Mouse (Mus musculus): ENCODE measurements at regions not wholly inside any gene's neighbourhood (a gene's known extent, or its start where the extent isn't known, plus 50 kb on each side); places are given as distances from the start of the nearest gene placed in this dataset.
A peak's percentile ranks its signal among the peaks of the same experiment; 100 is the strongest.
"Not testable (repeated sequence)": the region's sequence is repeated elsewhere in the genome, so short reads cannot be mapped to it uniquely, and the experiment has no call there.

DNA sequence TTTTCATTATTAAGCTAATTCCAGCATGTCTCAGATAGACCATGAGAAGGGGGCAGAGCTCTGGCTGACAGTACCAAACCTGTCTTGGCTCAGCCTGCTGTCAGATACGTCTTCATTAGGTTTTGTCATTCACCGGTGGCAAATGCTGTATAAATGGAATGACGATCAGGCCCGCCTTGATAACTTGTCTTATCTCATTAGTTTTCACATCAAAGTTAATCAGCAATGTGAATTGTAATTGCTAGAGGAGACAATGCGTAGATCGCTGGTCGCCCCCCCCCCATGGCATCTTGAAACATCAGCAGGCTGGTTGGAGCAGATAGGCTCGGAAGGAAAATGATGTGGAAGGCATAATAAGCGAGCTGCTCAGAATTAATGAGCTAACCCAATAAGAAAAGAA is 132.5 kb upstream of the Kiz start:
- DNase-seq (ENCODE audit: inconsistent age in 2 of 2, low spot score in 1 of 2), result no peak

DNA sequence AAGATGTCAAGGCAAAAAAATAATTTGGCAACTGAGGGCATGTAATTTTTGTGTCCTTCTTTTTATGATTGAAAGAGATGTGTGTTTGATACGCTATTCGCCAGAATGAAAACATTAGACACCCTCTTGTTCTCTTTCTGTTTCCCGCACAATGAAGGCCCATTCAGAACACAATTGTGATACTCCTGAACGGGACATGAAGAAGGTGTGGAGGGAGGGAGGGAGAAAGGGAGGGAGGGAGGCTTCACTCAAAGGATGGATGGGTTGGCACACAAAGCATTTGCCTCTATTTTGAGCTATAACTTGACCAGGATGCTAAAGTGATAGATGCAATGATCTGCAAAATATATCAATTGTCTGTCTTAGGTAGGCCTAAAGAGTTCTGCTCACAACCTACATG is 132.0 kb upstream of the Kiz start:
- no peak for DNase-seq (ENCODE audit: inconsistent age in 2 of 2, low spot score in 1 of 2)

DNA sequence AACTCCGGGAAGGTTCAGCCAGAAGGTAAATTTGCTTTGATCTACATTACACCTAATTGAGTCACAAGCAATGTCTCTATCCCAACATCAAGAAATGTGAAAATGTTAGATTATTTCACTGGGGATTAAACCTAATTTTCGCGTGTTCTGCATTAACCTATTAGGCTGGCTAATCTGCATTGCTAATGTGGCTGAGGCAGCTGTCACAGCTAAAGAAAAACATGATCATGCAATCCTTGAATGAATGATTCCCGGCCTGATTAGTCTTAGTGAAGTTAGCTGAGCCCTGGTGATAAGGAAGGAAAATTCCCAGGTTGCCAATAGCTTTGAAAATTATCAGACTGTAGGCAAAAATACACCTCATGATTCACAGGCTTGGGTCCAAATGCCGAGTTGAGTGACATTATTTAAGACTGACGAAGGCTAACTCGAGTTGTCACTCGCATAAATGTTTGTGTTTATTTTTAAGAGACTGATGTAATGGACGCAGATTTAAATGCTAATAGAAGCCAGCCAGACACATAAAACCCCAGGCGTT is 131.5 kb upstream of the Kiz start:
- no peak for DNase-seq (ENCODE audit: inconsistent age in 2 of 2, low spot score in 1 of 2)

DNA sequence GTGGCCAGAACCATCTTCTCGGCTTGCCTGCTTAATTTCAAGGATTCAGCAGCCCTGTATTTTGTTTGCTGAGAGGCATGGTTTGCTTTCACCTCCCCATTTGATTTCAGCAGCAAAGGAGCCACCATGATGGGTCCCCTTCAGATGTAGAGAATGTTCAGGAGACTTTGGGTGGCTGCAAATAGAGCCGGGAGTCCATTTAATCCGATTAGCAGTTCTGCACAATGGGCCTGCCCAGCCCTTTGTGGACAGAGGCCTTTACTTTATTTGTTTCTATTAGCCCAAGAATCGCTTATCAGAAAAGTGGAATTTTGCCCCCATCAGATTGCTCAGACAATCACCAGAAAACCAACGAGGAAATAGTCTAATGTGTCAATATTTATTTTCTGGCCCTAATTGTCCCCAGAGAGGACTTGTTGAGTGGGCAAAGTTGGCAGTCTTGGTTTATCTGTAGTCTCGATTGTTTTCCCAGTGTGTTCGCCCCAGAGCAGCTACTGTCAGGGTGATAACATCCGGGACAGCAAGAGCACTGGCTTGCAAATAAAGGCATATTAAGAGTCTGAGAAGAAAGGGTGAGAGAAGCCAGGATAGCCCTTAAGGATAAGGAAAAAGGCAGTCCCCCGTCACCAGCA is 130.6 kb upstream of the Kiz start:
- no peak for DNase-seq (ENCODE audit: inconsistent age in 2 of 2, low spot score in 1 of 2)

DNA sequence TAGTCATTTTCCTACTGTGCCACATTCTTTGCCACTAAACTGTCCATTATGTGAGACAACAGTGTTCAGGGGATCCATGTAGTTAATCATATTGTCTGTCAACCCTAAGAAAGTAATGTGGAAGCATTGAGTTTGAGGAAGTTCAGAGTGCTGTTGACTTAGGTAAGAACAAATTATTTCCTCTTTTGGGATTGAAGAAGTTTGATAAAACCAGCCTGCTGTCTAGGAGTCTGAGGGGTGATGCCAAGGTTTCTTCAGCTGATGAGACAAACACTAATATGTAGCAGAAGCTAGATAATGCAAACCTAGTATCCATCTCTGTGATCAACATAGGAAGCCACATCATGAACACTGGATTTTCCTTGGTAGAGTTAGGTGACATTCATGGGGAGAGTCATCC is 127.0 kb upstream of the Kiz start:
- no peak for DNase-seq (ENCODE audit: inconsistent age in 2 of 2, low spot score in 1 of 2)

DNA sequence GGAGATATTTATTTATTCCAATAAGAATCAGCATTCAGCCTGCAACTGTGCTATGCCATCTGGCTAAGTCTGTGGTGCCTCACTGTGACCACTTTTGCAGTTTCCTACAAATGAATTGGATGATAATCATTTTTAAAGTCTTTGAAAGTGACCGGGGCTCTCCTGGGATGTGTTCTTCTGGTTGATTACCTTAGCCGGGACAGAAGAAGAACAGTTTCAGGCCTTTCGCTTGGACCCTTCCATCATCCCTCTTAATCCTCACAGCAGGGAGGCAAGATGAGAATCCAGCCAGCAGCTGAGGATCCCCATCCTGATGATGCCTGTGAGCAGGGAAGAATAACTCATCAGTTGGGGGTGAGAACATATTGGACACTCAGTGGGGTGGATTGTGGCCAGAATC is 124.6 kb upstream of the Kiz start:
- DNase-seq (ENCODE audit: inconsistent age in 2 of 2, low spot score in 1 of 2), result no peak

DNA sequence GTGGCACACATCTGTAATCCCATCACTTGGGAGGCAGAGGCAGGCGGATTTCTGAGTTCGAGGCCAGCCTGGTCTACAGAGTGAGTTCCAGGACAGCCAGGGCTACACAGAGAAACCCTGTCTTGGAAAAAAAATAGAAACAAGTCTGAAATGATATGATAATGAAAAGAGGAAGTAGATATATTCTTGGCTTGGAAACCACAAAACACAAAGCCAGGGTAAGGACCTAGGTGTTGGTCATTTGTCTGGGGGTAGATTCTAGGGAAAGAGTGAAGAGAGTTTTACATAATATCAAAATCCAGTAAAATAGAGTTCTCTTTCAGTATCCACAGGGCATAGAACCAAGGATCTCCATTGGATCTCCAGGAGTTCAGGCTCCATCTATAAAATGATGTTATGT is 122.8 kb upstream of the Kiz start:
- DNase-seq (ENCODE audit: inconsistent age in 2 of 2, low spot score in 1 of 2), result not testable (repeated sequence)

DNA sequence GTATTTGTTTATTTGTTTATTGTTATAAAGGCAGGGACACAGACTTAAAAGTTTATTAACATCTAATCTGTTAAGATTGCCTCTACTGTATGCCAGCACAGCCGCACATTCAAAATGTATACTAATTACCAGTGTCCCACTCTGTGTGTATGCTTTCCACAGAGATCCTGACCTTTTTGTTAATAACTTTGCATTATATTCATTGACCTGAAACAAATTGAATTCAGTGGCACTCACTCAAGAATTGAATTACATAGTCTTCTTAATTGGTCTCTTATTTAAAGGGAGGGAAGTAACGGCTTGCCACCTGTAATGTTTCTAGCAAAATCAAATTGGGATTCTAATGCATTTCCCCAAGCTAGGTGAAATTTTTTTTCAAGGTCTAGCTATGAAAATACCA is 111.3 kb upstream of the Kiz start:
- no peak for DNase-seq (ENCODE audit: inconsistent age in 2 of 2, low spot score in 1 of 2)

DNA sequence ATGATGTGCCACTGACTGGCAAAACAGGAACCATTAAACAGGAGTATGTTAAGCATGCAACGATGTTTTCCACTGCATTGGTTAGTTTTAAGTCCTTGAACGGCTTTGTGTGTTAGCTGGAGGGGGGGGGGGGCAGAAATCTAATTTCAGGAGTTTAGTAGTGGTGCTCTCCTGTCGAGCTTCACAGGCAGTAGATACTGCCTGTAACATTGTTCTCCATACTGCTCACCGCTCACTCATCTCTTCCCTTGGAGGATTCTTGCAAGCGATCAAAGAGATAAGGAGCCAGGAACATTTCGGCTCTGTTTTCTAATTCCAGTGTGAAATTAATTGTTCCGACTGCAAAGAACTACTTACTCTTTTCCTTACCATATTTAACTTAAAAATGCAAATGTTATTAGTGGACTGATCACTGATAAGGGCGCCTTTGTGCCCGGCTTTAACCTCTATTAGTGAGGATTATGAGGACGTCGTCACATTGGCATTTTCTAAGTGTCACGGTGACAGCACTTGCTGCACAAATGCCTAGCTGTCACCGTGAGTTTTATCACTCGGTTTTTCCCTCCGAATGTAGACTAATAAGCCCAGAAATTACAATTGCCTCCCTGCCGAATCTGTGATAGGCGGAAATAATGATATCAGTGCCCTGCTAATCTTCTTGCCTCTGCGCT is 110.5 kb upstream of the Kiz start:
- DNase-seq (ENCODE audit: inconsistent age in 2 of 2, low spot score in 1 of 2), result no peak

DNA sequence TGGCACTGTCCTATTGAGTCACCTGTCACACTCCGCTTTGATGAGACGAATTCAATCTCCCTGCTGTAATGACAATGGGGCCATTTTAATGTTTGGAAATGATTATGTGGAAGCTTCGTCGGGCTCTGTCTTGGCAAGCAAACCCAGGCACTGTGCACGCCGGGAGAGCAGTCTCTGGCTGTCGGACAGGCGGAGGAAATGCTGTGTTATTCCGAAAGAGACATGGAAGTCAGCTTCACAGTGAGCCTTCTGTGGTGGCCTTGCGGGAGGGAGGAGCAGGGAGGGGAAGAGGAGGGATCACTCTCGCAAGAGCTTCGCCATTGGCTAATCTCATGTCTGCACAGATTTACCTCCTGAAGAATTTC is 110.0 kb upstream of the Kiz start:
- DNase-seq (ENCODE audit: inconsistent age in 2 of 2, low spot score in 1 of 2), result peak; percentile 5 to 27

DNA sequence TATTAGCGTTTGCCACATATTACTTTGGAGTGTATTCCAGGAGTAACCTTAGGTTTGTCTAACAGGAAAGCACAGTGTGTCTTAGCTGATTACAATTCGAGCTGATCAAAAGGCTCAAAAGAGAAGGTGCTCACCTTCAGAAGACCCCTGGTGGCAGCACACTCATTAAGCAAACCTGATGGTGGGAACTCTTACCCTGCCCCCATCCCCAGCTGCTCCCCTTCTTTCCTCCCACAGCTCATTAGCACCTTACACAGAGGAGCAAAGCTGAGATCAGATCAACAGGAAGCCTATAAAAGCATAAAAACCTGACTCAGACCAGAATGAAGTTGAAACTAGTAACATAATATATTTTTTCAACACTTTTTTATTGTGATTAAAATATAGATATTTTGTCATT is 101.7 kb upstream of the Kiz start:
- no peak for DNase-seq (ENCODE audit: inconsistent age in 2 of 2, low spot score in 1 of 2)

DNA sequence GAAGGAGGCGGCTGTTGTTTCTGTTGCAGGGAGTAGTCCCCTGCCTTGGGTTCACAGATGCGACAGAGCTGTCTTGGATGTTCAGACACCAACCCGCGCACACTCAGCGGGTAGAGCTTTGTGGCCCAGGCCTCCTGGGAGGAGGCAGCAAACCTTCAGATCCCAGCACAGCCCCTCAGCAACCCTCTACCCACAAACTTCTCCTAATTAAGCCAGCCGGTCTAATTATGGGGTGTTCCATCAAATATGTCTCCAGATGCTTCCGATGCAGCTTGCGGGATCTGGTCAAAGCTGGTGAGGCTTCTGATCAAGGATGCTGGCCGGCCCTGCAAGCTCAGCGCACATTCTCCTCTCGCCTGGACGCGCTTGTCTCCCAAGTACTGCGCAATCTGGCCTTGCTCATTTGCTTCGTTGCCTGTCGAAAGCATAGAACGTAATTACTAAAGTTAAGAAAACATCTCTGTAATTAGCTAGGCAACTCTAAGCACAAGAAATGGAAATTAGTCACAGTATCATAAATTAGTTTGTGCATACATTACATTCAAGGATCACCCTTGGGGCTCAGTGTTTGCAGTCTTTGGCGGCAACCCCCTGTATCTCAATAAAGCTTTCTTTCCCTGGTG is 92.0 kb upstream of the Kiz start:
- DNase-seq (ENCODE audit: inconsistent age in 2 of 2, low spot score in 1 of 2), result no peak

DNA sequence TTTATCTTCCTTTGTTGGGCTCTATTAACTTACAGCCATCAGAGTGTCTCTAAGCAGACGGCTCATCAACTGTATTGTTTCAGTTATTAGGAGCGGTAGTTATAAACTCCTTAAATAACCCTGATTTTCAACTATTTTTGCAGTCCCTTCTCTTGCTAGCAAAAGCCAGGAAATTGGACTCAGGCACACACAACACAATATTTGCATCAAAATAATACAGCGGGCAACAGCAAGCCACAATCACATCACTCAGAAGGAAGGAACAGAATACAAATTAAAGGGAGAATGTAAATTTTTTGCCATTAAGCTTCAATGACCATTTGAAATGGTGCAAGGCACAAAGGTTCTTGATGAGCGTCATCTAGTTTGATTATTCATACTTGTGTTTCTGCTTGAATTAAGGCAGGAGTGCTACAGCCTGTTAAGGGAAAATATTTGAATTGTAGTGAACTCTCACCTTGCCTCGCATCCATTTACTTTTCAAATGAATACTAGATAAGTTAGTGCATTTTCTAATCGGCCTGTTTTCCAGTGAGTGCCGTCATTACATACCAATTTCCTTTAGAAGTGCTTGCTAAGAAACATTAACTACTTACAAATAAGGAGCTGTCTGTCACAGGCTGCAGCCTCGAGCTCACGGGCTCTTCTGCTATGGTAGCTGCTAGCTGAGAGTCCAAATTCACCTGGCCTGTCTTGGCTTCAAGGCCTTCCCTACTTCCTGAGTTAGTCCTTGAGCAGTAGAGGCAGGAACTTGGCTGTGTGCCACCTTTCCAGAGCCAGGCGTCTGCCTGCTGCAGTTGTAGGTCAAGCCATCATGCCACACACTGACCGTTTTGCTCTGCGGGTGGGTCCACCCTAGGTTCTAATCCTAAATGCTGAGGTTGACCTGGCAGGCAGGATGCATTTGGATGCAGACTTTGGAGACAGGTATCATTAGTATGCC is 91.1 kb upstream of the Kiz start:
- DNase-seq (ENCODE audit: inconsistent age in 2 of 2, low spot score in 1 of 2), result peak; percentile 36 to 70

DNA sequence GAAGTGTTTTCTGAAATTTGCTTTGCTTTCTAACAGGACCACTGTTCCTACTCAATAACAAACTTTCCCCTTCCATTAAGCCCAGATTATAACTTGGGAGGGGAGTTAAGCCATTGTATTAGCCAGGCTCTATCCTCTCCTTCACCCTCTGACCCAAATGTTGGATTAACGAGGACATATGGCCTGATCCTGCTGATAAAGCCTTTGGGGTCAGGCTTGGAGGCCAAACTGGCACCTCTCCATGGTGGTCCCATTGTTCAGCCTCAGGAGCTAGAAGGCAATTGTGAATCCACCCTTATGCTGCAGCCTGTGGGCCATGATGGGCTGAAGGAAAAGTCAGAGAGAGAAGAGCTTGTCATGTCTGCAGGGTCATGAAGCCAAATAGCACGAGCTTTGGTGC is 80.8 kb upstream of the Kiz start:
- DNase-seq (ENCODE audit: inconsistent age in 2 of 2, low spot score in 1 of 2), result no peak

DNA sequence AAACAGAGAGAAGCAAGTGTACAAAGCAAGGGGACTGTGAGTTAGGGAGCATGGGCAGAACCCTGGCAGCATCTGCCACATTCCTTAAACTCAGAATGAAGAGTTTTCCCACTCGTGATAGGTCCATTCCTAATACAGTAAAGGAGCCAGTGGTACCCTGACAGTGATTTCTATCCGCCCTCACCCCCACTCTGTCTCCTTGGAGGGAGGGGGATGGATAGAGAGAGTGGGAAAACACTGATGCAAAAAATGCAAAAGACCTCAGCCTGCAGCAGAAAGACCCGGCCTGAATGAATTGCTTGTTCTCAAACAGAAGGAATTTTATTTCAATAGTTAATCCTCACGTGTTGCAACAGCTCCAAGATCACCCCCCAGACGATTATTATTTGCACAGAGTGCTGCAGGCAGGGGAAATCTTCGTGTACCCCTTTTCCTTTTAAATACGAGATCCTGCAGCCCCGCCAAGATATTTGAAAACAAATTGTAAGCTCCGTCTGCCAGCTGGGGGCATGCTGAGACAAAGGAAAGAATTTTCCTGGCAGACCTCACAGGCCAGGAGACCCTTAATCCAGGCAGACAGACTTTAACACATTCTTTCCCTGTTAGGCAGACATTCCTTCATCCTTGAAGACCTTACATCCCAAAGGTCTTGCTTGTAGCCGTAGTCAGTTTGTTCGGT is 68.4 kb upstream of the Kiz start:
- no peak for DNase-seq (ENCODE audit: inconsistent age in 2 of 2, low spot score in 1 of 2)

DNA sequence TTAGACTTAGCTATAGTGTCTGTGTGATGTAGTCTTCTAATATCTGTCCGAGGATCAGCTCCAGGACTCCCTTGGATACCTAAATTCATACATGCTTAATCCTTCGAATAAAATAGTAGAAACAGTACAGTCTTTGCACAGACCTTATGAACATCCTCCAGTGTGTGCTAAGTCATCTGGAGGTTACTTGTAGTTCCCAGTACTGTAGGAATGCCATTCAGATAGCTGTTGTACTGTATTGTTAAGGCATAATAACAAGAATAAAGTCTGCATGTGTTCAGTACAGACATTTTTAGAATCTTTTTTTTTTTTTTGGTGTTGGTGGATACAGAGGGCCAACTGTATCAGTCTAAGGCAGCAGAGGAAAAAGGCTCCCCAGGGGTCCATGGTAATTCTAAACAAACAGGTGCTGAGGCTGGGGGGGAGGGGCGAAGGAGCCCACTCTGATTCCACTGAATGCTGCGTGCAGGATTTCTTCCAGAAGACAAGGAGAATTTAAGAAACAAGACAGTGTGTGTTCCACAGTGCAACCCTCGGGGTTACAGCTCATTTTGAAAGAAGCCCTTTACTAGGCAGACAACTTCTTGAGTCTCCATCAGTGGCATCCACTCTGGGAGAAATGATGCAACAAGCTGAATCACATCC is 67.7 kb upstream of the Kiz start:
- no peak for DNase-seq (ENCODE audit: inconsistent age in 2 of 2, low spot score in 1 of 2)

DNA sequence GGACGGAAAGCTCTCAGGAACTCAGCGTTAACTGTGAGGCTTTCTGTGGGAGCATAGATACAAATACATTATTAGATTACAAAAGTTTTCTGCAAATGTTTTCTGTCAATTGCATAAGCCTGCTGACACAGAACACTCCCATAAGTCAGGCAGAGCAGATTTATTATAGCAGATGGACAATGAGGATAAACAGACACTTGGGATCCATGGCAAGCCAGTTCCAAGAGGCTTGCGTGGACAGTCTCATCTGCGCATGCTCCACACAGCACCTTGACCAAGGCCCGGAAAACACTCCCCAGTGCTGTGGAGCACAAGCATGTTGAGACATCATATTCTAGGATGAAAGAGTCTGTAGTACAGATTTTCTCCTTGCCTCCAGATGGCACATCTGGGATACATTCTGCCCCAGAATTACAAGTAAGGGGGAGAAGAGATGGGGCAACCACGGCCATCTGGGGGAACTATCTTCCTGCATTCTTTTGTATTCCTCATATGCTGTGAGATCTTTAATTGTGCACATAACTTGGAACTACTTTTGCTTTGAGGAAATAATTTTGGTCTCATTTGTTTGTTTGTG is 62.7 kb upstream of the Kiz start:
- no peak for DNase-seq (ENCODE audit: inconsistent age in 2 of 2, low spot score in 1 of 2)

DNA sequence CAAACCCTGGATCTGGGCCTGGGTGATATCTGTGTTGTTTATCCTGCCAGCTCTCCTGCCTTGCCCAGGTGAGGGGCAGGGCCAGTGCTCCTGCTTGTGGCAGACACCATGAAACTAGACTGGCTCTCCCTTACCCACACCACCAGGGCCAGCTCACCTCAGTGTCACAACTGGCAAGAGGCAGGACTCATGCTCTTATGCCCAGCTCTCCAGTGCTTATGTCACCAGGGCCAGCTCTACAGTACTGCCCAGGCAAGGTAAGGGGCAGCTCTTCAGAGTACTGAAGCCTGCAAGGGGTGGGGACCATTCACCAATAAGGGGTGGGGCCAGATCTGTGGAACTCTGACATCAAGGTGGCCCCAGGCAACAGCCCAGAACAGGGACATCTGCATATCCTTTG is 52.7 kb upstream of the Kiz start:
- DNase-seq (ENCODE audit: inconsistent age in 2 of 2, low spot score in 1 of 2), result no peak
